Mouse (Mus musculus) hindbrain, embryonic 16.5 days (tissue): ENCODE measurements around the gene Ctss. TPM values are rescaled to one million over a fixed set of nuclear protein-coding genes. Genes with fewer than 3 reads are reported as not detected.

Experiments
- ATAC-seq: fragments of 200-750 bp; cut with Nextera tagmentation; 2 replicates; pipeline ENCODE4 v1.8.0; 2017; ENCODE audit warnings: moderate TSS enrichment, moderate library complexity
- H3K27ac ChIP-seq: fragments of 300-500 bp; sonication (generic); 2 replicates; pipeline ENCODE4 v1.5.1; 2014; ENCODE audit warnings: low read depth, mild to moderate bottlenecking, control low read depth, low read length, moderate library complexity
- H3K27me3 ChIP-seq: fragments of 300-500 bp; sonication (generic); replicated peaks from 2 replicates; pipeline ENCODE4 v1.6.1; 2014; ENCODE audit warnings: low read length; ENCODE audit not compliant: control insufficient read depth, insufficient read depth
- H3K36me3 ChIP-seq: fragments of 300-500 bp; sonication (generic); 2 replicates; pipeline ENCODE4 v1.6.1; 2014; ENCODE audit warnings: mild to moderate bottlenecking, low read length, moderate library complexity, mixed read lengths; ENCODE audit not compliant: control insufficient read depth, insufficient read depth
- H3K4me1 ChIP-seq: fragments of 300-500 bp; sonication (generic); 2 replicates; pipeline ENCODE4 v1.6.1; 2014; ENCODE audit warnings: low read depth, low read length; ENCODE audit not compliant: control insufficient read depth, insufficient read depth
- H3K4me2 ChIP-seq: fragments of 300-500 bp; sonication (generic); 2 replicates; pipeline ENCODE4 v1.6.1; 2014; ENCODE audit warnings: mild to moderate bottlenecking, low read length, control low read depth, moderate library complexity
- H3K4me3 ChIP-seq: fragments of 300-500 bp; sonication (generic); 2 replicates; pipeline ENCODE4 v1.5.1; 2014; ENCODE audit warnings: mild to moderate bottlenecking, low read length, control low read depth, moderate library complexity
- H3K9ac ChIP-seq: fragments of 300-500 bp; sonication (generic); 2 replicates; pipeline ENCODE4 v1.6.1; 2014; ENCODE audit warnings: low read depth, mild to moderate bottlenecking, control low read depth, low read length, moderate library complexity
- H3K9me3 ChIP-seq: fragments of 300-500 bp; sonication (generic); 2 replicates; pipeline ENCODE4 v1.6.1; 2014; ENCODE audit warnings: mild to moderate bottlenecking, low read length, moderate library complexity; ENCODE audit not compliant: control insufficient read depth
- WGBS: fragments of 180-500 bp; shearing (Covaris S2); extraction: QIAGEN DNeasy Blood & Tissue Kit; methylation state at CpG from one replicate; pipeline ENCODE4 v1.1.7; 2014; 5-methylcytosine and 5-hydroxymethylcytosine counted together
- polyA plus RNA-seq: library from polyadenylated mRNA; unstranded; fragments of >200 nt; fragmentation: Nextera tagmentation; extraction: Ambion mirVana; gene quantifications from 2 replicates; pipeline ENCODE4 v1.2.1, GENCODE M21; 2015

Gene Ctss
- polyA plus RNA-seq, 1 experiment from 2014 or later: 16.3 TPM

GRCm38 (mm10) chr3:95598734-95599133 is 72.1 kb downstream of the Ctss start:
- Histone ChIP-seq H3K4me3 (no peak overlapping the region), H3K27ac (no peak overlapping the region), H3K4me2 (no peak overlapping the region), H3K9ac (no peak overlapping the region), H3K27me3 (no peaks in the 10 kb centered on the region), H3K4me1 (no peaks in the 10 kb centered on the region), H3K9me3 (no peaks in the 10 kb centered on the region), H3K36me3 (no peaks in the 10 kb centered on the region)
- no peak for ATAC-seq

DNA sequence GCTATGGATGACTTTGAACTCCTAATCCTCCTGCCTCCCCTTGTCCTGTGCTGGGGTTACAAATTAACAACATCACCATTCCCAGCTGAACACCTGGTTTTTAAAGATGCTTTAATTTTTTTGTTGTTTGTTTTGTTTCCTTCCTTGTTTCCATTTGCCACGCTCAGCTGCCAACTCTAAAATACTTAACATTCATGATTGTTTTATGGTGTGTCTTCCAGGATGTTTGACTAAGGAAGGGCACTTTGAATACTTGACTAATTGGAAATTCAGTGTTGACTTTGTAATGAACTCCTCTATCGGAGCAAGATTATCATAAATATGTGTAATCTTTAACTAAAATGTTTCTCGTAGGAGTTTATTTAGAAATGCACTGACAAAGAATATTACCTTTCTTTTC is 74.7 kb downstream of the Ctss start:
- WGBS: 88% methylated on average over 3 of the region's 3 CpGs
- H3K9ac ChIP-seq: no peak overlapping the region
- ATAC-seq: no peak
- H3K36me3 ChIP-seq: no peaks in the 10 kb centered on the region
- H3K27ac ChIP-seq: no peak overlapping the region
- no peaks in the 10 kb centered on the region for H3K9me3 ChIP-seq
- no peak overlapping the region for H3K4me3 ChIP-seq
- no peaks in the 10 kb centered on the region for H3K4me1 ChIP-seq
- H3K27me3 ChIP-seq: no peaks in the 10 kb centered on the region
- no peak overlapping the region for H3K4me2 ChIP-seq

Other genes starting within 250 kb of the Ctss start
- 35.8 and 36.3 TPM in 2 replicates for gene Mindy1, start 245.4 kb upstream of the Ctss start, polyA plus RNA-seq
- gene Prune1, start 244.7 kb upstream of the Ctss start, polyA plus RNA-seq: 77.6 and 79.9 TPM in 2 replicates
- gene Anxa9, start 219.6 kb upstream of the Ctss start, polyA plus RNA-seq: 0.35 TPM in 2 replicates
- gene Cers2, start 212.0 kb upstream of the Ctss start, polyA plus RNA-seq: 97.4 and 102 TPM in 2 replicates
- 36.0 and 44.3 TPM in 2 replicates for gene Setdb1, start 169.6 kb upstream of the Ctss start, polyA plus RNA-seq
- gene 4930558C23Rik, start 123.9 kb upstream of the Ctss start, polyA plus RNA-seq: not detected in 2 replicates
- gene Arnt, start 92.4 kb upstream of the Ctss start, polyA plus RNA-seq: 15.0 and 17.8 TPM in 2 replicates
- 8.4 and 10.0 TPM in 2 replicates for gene Ctsk, start 27.5 kb upstream of the Ctss start, polyA plus RNA-seq
- not detected in 2 replicates for gene Hormad1, start 32.9 kb downstream of the Ctss start, polyA plus RNA-seq
- 25.6 and 28.2 TPM in 2 replicates for gene Golph3l, start 62.1 kb downstream of the Ctss start, polyA plus RNA-seq
- gene Ensa, start 98.2 kb downstream of the Ctss start, polyA plus RNA-seq: 109 and 118 TPM in 2 replicates
- gene Mcl1, start 132.0 kb downstream of the Ctss start, polyA plus RNA-seq: 20.2 and 39.4 TPM in 2 replicates
- gene Adamtsl4, start 161.1 kb downstream of the Ctss start, polyA plus RNA-seq: 1.4 and 2.4 TPM in 2 replicates
- gene Ecm1, start 212.8 kb downstream of the Ctss start, polyA plus RNA-seq: 10.3 and 12.8 TPM in 2 replicates
- gene Tars2, start 233.4 kb downstream of the Ctss start, polyA plus RNA-seq: 50.1 and 50.8 TPM in 2 replicates